Mouse (Mus musculus): ENCODE data around the gene Trh. TPM values are rescaled to one million over a fixed set of nuclear protein-coding genes. Genes with fewer than 3 reads are reported as not detected.

Gene Trh
- polyA plus RNA-seq, 1 experiment from 2014 or later, result 6.3 TPM

DNA sequence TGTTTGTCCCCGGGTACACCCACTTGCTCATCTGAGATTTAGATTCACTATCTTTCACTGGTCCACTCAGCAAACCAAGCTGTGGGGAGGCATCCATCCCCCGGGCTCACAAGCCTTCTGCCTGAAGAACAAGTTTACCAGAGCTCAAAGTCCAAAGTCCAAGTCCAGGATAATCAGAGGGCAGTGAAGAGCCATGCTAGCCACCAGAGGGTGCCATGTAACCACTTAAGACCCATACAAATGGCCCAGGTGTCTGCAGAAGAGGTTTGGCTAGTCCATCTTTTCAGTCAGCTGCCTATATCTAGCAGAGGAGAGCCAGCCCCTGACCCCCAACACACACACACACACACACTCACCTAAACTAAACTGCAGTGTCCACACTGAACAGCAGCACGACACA is 25.0 kb downstream of the Trh start:
- no peak for ATAC-seq (replicated peaks)
- WGBS, result 50% methylated on average over 3 of the region's 3 CpGs
- no peak overlapping the region for H3K27ac ChIP-seq

DNA sequence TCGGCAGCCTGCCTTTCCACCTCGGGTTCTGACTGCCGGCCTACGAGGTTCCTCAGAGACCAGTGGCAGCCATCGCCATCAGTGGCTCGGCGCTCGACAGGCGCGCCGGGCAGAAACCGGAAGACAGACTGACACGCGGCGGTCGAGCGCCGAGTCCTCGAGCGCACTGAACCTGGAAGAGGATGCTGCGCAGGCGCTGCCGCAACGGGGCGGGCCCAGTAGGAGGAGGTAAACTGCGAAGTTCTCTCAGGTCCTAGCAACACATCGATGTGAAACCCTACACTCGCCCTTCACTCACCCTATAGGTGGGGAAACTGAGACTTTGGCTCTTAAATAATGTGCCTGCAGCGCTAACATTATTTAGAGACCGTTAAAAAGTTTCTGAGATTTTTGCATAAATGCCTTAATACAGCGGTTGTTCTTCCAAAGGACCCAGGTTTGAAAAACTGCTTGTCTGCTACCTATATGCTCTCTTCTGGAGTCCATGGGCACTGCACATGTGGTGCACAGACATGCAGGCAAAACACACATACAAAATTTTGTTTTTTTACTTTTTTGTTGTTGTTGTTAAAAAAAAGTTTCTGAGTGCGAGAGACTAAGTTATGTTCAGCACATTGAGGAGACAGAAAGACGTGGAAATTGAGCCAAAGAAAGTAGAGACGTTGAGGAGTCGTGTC is 29.5 kb downstream of the Trh start, which contains the start of gene Rbsn:
TSS of gene Rbsn (minus strand) at position 153 of the 677 bp plus-strand sequence.
- 10% methylated on average over 35 of the region's 35 CpGs for WGBS
- ATAC-seq (replicated peaks), result peak; percentile 97
- Histone ChIP-seq H3K9ac (peak within 1 kb of the TSS; percentile 95), H3K4me2 (peak within 1 kb of the TSS; percentile 88), H3K36me3 (replicated peaks) (no peaks in the 10 kb centered on the region; the same call in 1 of the 2 replicates), H3K4me3 (peak within 1 kb of the TSS; percentile 99), H3K27me3 (replicated peaks) (no peaks in the 10 kb centered on the region), H3K27ac (peak within 1 kb of the TSS; percentile 93), H3K4me1 (peaks cover 17% of the 10 kb centered on the region), H3K9me3 (no peaks in the 10 kb centered on the region)

More for the DNA sequence above, 25.0 kb downstream of the Trh start:
- Histone ChIP-seq H3K9ac (no peak overlapping the region), H3K36me3 (replicated peaks) (no peaks in the 10 kb centered on the region), H3K27me3 (replicated peaks) (no peaks in the 10 kb centered on the region), H3K9me3 (no peaks in the 10 kb centered on the region), H3K4me1 (peaks cover 5% of the 10 kb centered on the region; the same call in 1 of the 2 replicates), H3K4me3 (no peak overlapping the region), H3K4me2 (no peak overlapping the region)

DNA sequence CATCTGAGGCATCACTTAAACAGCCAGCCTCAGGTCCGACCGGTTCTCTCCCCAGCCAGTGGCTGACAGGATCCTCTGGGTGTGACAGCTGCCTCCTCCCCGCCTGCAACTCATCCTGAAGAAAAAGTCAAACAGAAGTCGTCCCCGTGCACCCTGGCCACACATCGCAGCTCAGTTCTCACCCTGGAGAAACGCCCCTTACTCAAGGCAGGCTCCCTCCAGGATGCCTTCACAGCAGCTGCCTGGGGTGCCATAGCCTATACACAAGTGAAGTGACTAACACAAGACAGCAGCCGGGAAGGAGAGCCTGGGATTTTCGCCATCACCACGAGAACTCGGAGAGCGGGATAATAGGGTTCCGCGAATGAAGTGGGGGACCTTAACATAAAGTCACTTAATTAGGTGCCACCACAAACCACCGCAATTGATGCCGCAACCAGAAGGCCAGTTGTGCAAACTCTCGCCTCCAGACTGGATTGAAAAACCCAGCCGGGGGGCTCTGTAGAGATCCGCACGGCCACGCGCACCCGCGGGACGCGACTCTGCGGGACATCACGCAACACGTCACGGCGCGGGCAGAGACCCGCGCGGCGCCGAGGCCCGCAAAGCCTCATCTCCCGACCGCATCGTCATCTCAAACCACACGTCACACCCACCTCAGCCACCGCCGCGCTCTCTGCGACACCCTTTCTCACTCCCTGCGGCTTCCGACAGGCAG is 30.2 kb downstream of the Trh start:
- Histone ChIP-seq H3K36me3 (replicated peaks) (peaks cover 5% of the 10 kb centered on the region; the same call in 1 of the 2 replicates), H3K9ac (peak overlapping the region; percentile 95), H3K4me1 (peaks cover 17% of the 10 kb centered on the region), H3K4me3 (peak overlapping the region; percentile 99), H3K4me2 (peak overlapping the region; percentile 88), H3K9me3 (no peaks in the 10 kb centered on the region), H3K27ac (peak overlapping the region; percentile 93), H3K27me3 (replicated peaks) (no peaks in the 10 kb centered on the region)
- peak; percentile 88 for ATAC-seq (replicated peaks)
- WGBS, result under 1% methylated on average over 48 of the region's 48 CpGs

DNA sequence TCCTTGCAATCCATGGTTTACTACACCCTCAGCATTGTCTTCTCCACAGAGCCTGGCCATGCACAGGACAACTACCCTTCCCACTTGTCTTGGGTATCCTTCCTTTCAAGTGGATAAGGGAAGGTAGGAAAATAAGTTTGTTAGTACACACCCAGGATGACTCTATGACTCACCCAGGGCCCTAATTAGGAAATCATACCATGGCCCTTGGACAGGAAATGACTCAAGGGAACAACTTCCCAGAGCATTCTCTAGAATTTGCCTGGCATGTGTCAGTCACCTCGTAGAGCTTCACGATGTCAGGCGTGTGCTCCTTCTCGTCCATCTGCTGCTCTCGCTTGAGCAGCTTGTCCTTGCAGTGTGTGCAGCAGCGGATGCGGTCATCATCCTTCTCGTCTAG is 45.0 kb downstream of the Trh start:
- H3K4me2 ChIP-seq, result no peak overlapping the region
- H3K27ac ChIP-seq, result no peak overlapping the region
- peaks cover 51% of the 10 kb centered on the region for H3K36me3 ChIP-seq (replicated peaks)
- no peak overlapping the region for H3K4me3 ChIP-seq
- H3K9ac ChIP-seq, result no peak overlapping the region
- ATAC-seq (replicated peaks), result no peak
- H3K4me1 ChIP-seq, result no peaks in the 10 kb centered on the region
- H3K27me3 ChIP-seq (replicated peaks), result no peaks in the 10 kb centered on the region
- no peaks in the 10 kb centered on the region for H3K9me3 ChIP-seq
- WGBS, result 92% methylated on average over 8 of the region's 8 CpGs

Other genes starting within 250 kb of the Trh start
- gene Nr2c2, start 153.3 kb downstream of the Trh start, polyA plus RNA-seq (2015; fragmentation: Nextera tagmentation; extraction: Ambion mirVana), result 40.4 and 40.8 TPM in 2 replicates
- gene Mrps25, start 60.6 kb downstream of the Trh start, polyA plus RNA-seq (2015; fragmentation: Nextera tagmentation; extraction: Ambion mirVana), result 64.8 and 67.0 TPM in 2 replicates
- 31.3 and 39.0 TPM in 2 replicates for gene Rbsn, start 29.7 kb downstream of the Trh start, polyA plus RNA-seq (2015; fragmentation: Nextera tagmentation; extraction: Ambion mirVana)

Measured in midbrain, embryonic 15.5 days (tissue).